Mouse (Mus musculus) brain, embryonic 18.5 days (tissue): ENCODE results near the gene Zfp667.
"Not testable (repeated sequence)": the region's sequence is repeated elsewhere in the genome, so short reads cannot be mapped to it uniquely, and the experiment has no call there.

Source experiments
- DNase-seq: peaks from one replicate; pipeline ENCODE4 v3.0.0-alpha.2; 2012; ENCODE audit warnings: low read depth, low spot score

The Zfp667 gene

GRCm38 (mm10) chr7:6285842-6286705, at the start of gene Zfp667:
Gene Zfp667, plus strand, starts transcription at chr7:6286579.
- DNase-seq: peak; percentile 92

- no peak for DNase-seq
These were observed 46.6 kb upstream of the Zfp667 start for GRCm38 (mm10) chr7:6239787-6240186.

GRCm38 (mm10) chr7:6240841-6241425, 45.4 kb upstream of the Zfp667 start:
- DNase-seq: not testable (repeated sequence)

- no peak for DNase-seq
These were observed 41.8 kb upstream of the Zfp667 start for GRCm38 (mm10) chr7:6244361-6245292.

GRCm38 (mm10) chr7:6252410-6252809, 34.0 kb upstream of the Zfp667 start, which contains the start of gene Epp13:
Gene Epp13, plus strand, starts transcription at chr7:6252710.
- DNase-seq: no peak

GRCm38 (mm10) chr7:6254451-6254850, 31.9 kb upstream of the Zfp667 start:
- DNase-seq: no peak

GRCm38 (mm10) chr7:6257386-6257785, 29.0 kb upstream of the Zfp667 start:
- no peak for DNase-seq

- DNase-seq: no peak
These were observed 27.9 kb upstream of the Zfp667 start for GRCm38 (mm10) chr7:6258232-6259220.

GRCm38 (mm10) chr7:6260004-6260403, 26.4 kb upstream of the Zfp667 start:
- not testable (repeated sequence) for DNase-seq

- DNase-seq: no peak
These were observed 24.3 kb upstream of the Zfp667 start for GRCm38 (mm10) chr7:6262120-6262519.

- no peak for DNase-seq
These were observed 23.4 kb upstream of the Zfp667 start for GRCm38 (mm10) chr7:6262984-6263383.

- no peak for DNase-seq
These were observed 20.7 kb upstream of the Zfp667 start for GRCm38 (mm10) chr7:6265695-6266094.

GRCm38 (mm10) chr7:6277906-6278305, 8.5 kb upstream of the Zfp667 start:
- no peak for DNase-seq

GRCm38 (mm10) chr7:6282749-6283148, 3.6 kb upstream of the Zfp667 start:
- no peak for DNase-seq

GRCm38 (mm10) chr7:6283451-6284075, 2.8 kb upstream of the Zfp667 start:
- peak; percentile 86 for DNase-seq

GRCm38 (mm10) chr7:6284442-6285012, 1.9 kb upstream of the Zfp667 start:
- DNase-seq: no peak

- DNase-seq: no peak
These were observed 1.0 kb upstream of the Zfp667 start for GRCm38 (mm10) chr7:6285366-6285765.

GRCm38 (mm10) chr7:6286921-6287531, 647 bp downstream of the Zfp667 start:
- no peak for DNase-seq

GRCm38 (mm10) chr7:6291121-6291520, 4.7 kb downstream of the Zfp667 start:
- not testable (repeated sequence) for DNase-seq
